Mouse (Mus musculus): ENCODE results near the gene Parp8.

Gene Parp8

DNA sequence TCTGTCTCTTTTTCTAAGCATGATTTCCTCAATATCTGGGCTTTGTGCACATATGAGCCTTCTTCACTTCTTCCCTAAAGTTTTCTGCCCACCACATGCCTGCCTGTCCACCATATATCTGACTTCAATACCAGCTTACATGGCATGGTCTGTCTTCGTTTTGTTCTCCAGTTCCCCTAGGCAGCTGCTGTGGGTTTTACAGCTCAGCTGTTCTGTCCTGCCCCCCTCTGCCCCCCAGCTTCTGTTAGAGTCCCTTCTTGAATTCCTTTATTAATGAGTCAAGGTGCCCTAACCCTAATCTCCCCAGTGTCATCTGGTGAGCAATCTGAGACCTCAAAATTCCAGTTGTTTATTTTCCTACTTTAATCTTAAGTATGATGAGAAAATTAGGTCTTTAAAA lies 155.1 kb downstream of the Parp8 start:
- no peak for DNase-seq (ENCODE audit: low read depth, low spot score)

DNA sequence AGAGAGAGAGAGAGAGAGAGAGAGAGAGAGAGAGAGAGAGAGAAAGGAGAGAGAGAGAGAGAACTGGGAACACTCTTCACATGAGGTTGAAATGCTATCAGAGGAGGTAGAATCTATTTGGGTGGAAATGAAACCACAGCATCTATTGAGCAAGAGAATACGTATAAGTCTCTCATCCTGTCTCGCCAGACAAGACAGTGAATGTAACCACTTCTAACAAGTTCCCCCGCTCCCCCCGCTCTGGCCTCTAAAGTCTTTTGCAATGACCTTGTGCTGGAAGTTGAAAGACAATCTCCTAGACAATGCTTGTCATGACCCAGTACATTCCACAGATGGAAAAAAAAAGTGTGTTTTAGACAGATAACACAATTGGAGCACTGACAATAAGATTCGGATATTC lies 181.4 kb downstream of the Parp8 start:
- DNase-seq (ENCODE audit: low read depth, low spot score): no peak

DNA sequence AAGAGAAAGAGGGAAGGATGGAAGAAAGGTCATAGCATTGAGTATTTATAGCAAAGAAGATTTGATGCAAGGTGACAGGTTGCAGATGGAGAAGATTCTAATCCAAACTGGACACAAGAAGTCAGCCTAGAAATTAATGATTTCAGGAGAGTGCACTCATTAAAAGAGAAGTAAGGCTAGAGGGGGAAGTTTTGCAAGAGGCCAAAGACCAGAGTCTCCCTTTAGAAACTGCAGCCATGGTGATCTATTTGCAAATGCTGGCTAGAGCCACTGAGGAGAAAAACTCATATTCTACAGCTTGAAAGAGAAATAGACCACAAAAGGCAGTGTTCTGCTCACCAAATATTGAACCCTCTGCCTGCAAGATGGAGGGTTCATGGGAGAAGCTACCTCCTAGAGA lies 194.4 kb downstream of the Parp8 start:
- DNase-seq (ENCODE audit: low read depth, low spot score): no peak

GRCm38 (mm10) chr13:116829015-116829414 lies 196.3 kb downstream of the Parp8 start:
- DNase-seq (ENCODE audit: low read depth, low spot score): no peak

- no peak for DNase-seq (ENCODE audit: low read depth, low spot score)
Measured at GRCm38 (mm10) chr13:116811456-116811855, 213.9 kb downstream of the Parp8 start.

Measured in forelimb bud, embryonic 11.5 days (tissue).